ENCODE assay signal across 11 mouse cellular contexts in the genomic region with DNA sequence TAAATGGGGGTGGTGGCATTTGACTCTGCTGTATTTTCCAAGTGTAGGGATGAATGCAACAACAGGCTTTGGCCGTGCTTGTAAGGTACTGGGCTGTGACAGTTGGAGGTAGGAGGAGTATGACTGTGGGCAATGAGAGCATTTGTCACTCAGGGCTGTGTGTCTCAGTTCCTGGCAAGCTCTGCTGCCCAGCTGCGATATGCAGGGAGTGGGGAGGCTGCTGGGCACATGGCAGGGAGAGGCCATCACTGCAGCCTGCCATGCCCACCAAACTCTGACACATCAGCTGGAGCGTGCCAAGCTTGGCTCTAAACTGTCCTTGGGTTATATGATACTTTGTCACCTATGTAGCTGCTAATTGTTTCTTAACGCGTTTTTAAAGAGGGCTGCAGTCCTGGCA. TPM values are rescaled to one million over a fixed set of nuclear protein-coding genes. Genes with fewer than 3 reads are reported as not detected.
DNase-seq lines count a peak whose midpoint lies in the region; ATAC-seq lines count a peak whose summit lies in the region.
"Had no signal": no experiment of that assay in that cellular context is flagged by ENCODE, and none has a peak within 500 bp of the region (broad histone marks: within the 10 kb centered on the region; RNA-seq: fewer than 3 reads in every experiment).

No protein-coding gene starts in this region.

- H3K9ac ChIP-seq in neural tube, embryonic 15.5 days (replicated peaks): no peak overlapping the region
- H3K9ac ChIP-seq: neural tube, embryonic 12.5 days had no signal

- no peak overlapping the region for H3K4me2 ChIP-seq in neural tube, embryonic 15.5 days
- H3K4me2 ChIP-seq: neural tube, embryonic 12.5 days had no signal

- no peaks in the 10 kb centered on the region for H3K36me3 ChIP-seq in neural tube, embryonic 15.5 days
- H3K36me3 ChIP-seq: limb, embryonic 10.5 days; neural tube, embryonic 12.5 days had no signal

- 78% methylated on average over 5 of the region's 5 CpGs for WGBS in neural tube, embryonic 15.5 days

- H3K4me1 ChIP-seq in neural tube, embryonic 15.5 days: 0 out of 2 replicates have a peak, but pooled peaks cover 2% of the 10 kb centered on the region
- H3K4me1 ChIP-seq: limb, embryonic 10.5 days; neural tube, embryonic 12.5 days had no signal

- H3K9me3 ChIP-seq in neural tube, embryonic 15.5 days (replicated peaks): no peaks in the 10 kb centered on the region
- H3K9me3 ChIP-seq: limb, embryonic 10.5 days; neural tube, embryonic 12.5 days had no signal

- no peak overlapping the region for H3K27ac ChIP-seq in neural tube, embryonic 15.5 days (replicated peaks)
- H3K27ac ChIP-seq: limb, embryonic 10.5 days; neural tube, embryonic 12.5 days had no signal

- H3K27me3 ChIP-seq in neural tube, embryonic 15.5 days (replicated peaks): no peaks in the 10 kb centered on the region
- H3K27me3 ChIP-seq: neural tube, embryonic 12.5 days had no signal

- peak; percentile 97 for ATAC-seq in frontal cortex, adult (ENCODE audit: low TSS enrichment)
- no peak for ATAC-seq in neural tube, embryonic 15.5 days (ENCODE audit: low FRiP score)

- H3K4me3 ChIP-seq in neural tube, embryonic 15.5 days (replicated peaks): no peak overlapping the region
- H3K4me3 ChIP-seq: erythroblast, embryonic 14.5 days; limb, embryonic 10.5 days; neural tube, embryonic 12.5 days had no signal

- no peak for DNase-seq in frontal cortex, postnatal 14 days (ENCODE audit: low spot score in 2 of 2)
- DNase-seq in right cerebral cortex, adult 18-20 months: peak; percentile 76
- DNase-seq in right cerebral cortex, postnatal 4 days: no peak
- DNase-seq in layer of hippocampus, postnatal 14 days (ENCODE audit: low spot score in 2 of 2): peak; percentile 38 to 69
- no peak for DNase-seq in gastrocnemius, postnatal 4 days (ENCODE audit: low spot score in 2 of 2)
- no peak for DNase-seq in testis, postnatal 14 days (ENCODE audit: low spot score)

RNA-seq across cellular contexts. Expression of gene Plcl1, which starts 48.4 kb away (rescaled TPM):
- 10 to 100 TPM; 19.8 to 20.5 TPM for total RNA-seq in layer of hippocampus, postnatal 14 days (2021)
- 10 to 100 TPM in 1 of 2 experiments, 1 to 10 TPM in 1; 9.2 to 10.8 TPM for total RNA-seq in gastrocnemius, postnatal 4 days (2021)
- polyA plus RNA-seq in neural tube, embryonic 15.5 days (2015; fragmentation: Nextera tagmentation; extraction: Ambion mirVana): 3.4 and 4.1 TPM in 2 replicates
- polyA plus RNA-seq: erythroblast, embryonic 14.5 days had no signal

Comparison
In these comparisons a context has a peak if more than half of its experiments do, and no peak if none do; other contexts are left out.
1. DNase-seq: peak in right cerebral cortex, adult 18-20 months (single experiment) and layer of hippocampus, postnatal 14 days (2 of 2); none in frontal cortex, postnatal 14 days (0 of 2), right cerebral cortex, postnatal 4 days (single experiment), gastrocnemius, postnatal 4 days (0 of 2) and testis, postnatal 14 days (single experiment).